Mouse (Mus musculus): ENCODE measurements at regions not wholly inside any gene's neighbourhood (a gene's known extent, or its start where the extent isn't known, plus 50 kb on each side); places are given as distances from the start of the nearest gene placed in this dataset.

DNA sequence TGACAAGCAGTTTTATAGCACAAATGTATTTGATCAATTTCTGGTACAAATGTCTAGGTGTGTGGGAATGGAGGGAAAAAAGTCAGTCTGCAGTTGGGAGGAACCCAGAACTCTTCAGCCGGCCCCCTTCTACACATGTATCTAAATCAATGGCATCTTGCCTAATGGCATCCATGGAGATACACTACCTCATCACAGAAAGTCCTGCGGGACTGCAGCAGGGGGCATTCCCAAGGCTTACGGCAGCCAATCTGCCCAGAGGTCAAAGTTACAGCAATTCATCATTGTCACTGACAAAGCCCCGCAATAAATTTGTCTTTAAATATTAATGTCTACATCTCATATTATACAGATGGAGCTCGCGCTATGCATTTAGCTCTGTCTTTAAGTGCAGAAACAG is 135.7 kb upstream of the Arhgap5 start:
- no peak for DNase-seq

DNA sequence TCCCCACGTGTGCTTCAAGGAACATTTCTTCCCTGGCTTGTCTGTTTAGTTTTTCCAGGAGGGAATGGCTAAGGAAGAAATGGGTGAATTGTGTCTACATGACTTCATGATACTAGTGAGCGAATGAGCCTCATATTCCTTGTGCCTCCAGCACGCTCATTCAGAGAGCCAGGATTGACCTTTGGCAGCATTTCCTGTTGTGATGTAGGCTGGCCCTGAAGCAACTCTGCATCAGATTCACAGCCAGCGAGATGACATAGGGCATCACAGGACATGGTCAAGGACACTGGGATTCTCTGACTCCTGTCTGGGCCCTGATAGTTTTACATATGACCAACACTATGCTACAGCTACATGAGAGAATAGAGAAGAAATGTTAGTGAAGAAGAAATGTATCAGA is 135.3 kb upstream of the Arhgap5 start:
- DNase-seq = no peak

DNA sequence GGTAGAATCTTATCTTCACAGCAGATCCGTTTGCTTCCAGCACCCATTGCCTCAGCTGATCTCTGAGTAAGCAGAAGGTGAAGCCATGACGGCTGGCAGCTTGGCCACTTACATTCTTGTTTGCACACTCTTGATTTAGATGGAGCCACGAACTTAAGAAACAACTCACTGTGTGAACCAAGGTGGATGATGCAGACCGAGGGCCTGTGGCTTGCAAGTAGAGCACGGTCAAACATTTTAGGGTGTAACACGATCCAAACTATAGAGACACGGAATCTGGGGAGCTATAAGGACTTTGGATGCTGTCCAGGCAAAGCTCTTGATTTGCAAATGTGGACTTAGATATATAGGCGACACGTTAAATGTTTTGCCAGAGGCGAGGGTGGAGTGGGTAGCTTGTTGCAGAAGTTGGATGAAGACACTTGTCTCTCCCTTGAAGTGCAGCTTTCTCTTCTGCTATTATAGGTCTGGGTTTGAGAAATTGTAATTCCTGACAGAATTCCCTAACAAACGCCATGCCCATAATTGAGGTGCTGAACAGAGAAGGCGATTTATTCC is 133.5 kb upstream of the Arhgap5 start:
- no peak for DNase-seq

- DNase-seq = no peak
Measured at GRCm38 (mm10) chr12:52375116-52375515, 128.7 kb upstream of the Arhgap5 start.

GRCm38 (mm10) chr12:52376692-52377462 is 126.9 kb upstream of the Arhgap5 start:
- DNase-seq = no peak

DNA sequence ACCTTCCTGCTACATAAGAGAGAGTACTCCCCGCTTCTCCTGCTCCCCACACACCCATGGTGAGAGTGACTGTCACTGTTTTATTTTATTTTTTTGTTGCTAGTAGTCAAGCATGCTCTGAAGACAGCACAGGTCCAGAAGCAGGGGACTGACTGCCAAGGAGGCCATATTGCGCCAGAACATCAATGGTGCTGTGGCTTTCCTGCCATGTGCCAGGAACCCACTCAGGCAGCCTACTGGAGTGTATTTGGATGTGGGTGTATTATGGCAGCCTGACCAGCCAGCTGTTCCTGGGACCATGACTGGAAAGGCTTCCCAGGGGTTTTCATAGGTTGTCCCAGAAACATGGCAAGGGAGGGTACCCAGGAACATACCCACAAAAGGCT is 126.3 kb upstream of the Arhgap5 start:
- no peak for DNase-seq

- no peak for DNase-seq
Measured at GRCm38 (mm10) chr12:52379245-52379644, 124.5 kb upstream of the Arhgap5 start.

DNA sequence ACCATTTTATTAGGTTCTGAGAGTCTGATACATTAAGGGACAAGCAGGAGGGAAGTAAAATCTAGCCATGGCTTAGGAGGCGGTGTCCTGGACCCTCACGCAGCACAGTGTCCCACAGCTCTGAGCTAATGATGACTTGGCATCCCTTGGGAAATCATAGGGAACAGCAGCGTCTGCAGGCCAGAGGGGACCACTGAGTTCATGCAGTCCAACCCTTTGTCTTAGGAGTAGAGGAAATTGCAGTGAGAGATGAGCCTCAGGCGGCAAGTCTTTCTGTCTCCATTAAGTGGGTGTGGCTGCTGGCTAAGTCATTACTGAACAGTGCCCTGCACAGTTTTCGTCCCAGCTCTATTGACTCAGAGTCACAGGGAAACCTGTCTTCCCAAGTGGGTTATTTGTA is 123.8 kb upstream of the Arhgap5 start:
- no peak for DNase-seq

DNA sequence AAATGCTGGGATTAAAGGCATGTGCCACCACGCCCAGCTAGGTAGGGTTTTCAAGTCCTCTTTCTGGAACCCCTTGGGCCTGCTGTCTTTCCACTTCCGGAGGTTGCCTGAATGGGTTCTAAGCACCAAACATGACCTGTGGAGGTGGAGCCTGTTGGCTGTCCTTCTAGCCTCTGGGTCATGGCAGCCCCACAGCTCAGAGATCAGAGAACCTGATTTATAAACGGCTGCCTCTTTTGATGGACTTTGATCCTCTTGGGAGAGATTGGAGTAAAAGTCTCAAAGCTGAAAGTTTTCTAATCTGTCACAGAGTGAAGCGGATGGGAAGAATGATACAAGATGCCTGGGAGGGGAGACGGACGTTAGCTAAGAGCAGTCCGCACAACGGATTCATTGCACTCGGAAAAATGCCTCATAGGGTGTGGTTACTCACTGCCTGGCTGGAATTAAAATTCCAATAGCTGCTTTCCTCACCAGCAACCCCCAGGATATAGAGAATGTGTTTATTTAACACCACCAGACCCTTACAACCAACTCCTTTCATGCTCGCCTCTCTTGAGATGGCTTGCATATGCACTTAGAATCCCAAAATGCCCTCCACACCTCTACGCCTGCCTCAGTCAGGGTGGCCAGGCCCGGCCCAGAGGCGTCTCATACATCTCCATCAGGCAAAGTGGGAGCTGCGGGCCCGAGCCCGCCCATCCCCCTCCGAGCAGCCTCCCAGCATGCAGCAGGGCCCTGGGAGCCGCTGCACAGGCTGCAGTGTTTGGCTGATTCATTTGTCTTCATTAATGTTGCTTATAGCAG is 122.4 kb upstream of the Arhgap5 start:
- DNase-seq = peak; percentile 54

GRCm38 (mm10) chr12:52381968-52382325 is 121.8 kb upstream of the Arhgap5 start:
- no peak for DNase-seq

DNA sequence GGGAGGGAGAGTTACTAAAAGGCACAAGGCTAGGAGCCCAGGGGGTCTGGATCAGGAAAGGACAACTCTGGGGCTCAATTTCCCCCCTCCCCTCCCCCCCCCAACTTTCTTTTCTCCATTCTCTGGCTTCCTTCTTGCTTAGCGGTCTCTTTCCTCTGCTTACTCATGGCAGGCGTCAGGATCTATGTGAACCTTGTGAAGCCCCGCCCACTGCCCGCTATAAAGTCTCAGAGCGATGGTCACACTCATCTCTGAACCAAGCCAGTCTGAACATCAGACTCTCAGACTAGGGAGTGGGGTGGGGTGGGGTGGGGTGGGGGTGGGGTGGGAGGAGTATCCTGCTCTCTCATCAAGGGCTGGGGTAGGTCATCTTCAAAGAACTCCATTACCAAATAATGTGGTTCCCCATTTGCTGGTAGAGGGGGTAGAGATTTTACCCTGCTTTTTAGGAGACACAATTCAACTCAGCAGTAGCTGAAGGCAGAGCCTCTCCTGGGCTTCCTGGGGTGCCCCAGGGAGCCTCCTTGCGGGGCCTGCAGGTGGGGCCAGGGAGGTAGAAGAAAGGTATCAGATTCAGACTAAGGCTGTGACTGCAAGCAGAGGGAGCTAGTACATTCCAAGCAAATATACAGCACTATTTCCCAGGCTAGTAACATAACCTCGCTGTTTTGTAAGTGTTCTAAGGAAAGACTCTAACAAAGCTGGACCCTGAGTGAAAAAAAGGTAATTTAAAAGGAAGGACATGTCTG is 120.8 kb upstream of the Arhgap5 start:
- peak; percentile 62 for DNase-seq

DNA sequence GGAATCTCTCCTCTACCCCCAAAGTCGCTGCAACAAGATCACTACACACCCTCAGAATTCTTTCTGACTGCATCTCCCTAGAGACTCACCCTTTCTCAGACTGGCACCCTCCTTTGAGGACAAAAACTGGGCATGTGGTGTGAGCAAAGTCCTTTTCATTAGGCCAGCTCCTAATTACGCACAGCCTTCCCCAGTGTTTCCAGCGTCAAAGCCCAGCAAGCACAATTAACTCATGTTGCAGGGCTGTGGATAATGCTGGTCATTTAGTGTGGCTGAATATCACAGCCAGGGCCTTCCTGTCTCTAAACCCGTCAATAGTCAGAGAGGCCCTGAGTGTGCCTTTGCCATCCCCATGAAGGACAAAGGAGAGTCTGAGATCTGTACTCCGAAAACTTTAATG is 114.2 kb upstream of the Arhgap5 start:
- DNase-seq = peak; percentile 58

DNA sequence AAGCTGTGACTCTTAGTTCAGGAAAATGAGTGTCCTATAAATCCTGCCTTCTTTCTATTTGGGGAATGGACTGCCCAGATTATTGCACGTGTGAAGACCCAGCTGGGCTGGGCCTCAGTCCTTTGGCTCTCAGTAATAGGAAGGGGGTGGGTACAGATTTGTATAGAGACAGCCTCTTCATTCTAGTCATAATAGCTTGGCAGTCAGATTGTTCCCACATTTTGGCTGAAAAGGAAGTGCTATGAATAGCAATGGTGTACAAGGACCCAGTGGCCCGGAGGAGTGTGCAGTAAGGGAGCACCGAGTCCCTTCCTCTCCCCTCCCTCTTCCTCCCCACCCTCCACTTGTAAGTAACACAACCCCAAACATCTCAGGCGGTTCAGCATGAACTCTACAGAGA is 113.5 kb upstream of the Arhgap5 start:
- DNase-seq = no peak

DNA sequence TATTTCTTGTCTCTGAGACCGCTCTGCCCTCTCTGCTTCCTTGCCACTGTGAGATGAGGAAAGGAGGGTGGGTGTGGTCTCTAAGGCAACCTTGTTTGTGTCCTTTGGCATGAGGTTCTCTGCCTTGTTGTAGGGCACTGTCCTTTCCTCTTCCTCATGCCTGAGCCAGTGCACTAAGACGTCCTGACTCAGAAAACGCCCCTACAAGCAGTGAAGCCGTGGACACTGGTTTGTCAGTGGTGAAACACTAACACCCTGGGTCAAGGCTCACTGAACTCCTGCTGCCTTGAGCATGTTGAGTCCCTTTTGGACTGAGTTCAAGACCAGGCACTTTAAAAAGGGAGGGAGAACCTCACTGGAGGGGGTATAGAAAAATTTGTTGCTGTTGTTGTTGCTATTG is 111.1 kb upstream of the Arhgap5 start:
- DNase-seq = no peak

DNA sequence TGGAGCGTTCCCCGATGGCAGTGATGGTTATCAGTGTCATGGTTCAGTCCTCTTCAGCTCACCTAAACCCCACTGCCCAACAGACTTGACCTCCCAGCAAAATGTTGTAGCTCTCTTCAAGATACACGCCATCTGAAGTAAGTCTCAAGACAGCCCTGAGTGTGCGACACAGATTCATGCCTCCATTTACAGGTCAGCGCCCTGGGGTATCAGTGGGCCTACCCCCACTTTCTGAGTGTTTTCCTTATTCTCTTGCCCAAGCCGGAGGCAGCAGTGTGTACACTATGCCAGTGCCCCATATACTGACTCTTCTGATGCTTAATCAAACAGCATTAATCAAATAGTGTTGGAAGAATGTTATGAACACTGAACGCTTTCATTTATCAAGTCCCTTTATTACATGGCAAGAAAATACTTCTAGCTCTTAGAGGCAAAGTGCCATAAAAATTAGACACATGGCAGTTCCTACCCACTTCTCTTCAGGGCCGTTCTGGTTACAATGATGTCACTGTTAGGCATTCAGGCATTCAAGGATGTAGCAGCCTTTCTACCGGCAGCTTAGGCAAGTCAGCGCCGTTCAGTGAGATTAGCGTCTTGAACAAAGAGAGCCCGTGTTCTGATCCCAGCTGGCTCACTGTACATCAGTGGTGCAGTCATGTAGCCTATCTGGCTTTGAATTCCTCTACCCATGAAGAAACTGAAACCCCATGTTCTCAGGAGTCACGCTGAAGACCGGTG is 109.6 kb upstream of the Arhgap5 start:
- peak; percentile 66 for DNase-seq

- DNase-seq = no peak
Measured at GRCm38 (mm10) chr12:52394719-52395062, 109.1 kb upstream of the Arhgap5 start.

GRCm38 (mm10) chr12:52395111-52395510 is 108.7 kb upstream of the Arhgap5 start:
- DNase-seq = no peak

DNA sequence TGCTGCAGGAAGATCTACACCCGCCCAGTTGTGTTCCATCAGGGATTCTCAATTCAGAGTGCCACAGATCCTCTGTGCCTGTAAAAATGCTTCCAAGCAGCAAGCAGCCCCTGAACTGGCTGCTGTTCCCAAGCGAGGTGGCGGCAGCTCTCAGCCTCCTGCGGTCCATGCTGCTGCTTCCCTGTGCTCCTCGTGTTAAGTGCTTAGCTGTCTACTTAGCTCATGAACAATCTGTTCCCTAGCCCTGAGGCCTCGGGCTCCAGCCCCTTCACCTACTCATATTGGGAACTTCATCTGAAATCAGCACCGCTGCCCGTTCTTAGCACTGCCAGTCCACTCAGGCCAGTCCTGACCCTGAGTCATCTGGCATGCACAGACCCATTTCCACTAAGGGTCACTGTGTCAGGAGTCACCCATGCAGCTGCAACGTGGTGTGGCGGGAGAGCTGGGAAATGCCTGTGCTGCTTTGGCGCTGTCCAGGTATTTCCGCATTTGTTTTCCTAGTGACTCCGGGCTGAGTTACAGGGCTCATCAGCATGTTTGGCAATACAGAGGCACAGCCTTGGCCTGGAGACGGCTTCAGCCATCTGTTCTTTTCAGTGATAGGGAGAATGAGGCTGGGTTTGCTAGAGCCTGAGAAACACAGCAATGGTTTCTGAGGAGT is 107.5 kb upstream of the Arhgap5 start:
- no peak for DNase-seq

DNA sequence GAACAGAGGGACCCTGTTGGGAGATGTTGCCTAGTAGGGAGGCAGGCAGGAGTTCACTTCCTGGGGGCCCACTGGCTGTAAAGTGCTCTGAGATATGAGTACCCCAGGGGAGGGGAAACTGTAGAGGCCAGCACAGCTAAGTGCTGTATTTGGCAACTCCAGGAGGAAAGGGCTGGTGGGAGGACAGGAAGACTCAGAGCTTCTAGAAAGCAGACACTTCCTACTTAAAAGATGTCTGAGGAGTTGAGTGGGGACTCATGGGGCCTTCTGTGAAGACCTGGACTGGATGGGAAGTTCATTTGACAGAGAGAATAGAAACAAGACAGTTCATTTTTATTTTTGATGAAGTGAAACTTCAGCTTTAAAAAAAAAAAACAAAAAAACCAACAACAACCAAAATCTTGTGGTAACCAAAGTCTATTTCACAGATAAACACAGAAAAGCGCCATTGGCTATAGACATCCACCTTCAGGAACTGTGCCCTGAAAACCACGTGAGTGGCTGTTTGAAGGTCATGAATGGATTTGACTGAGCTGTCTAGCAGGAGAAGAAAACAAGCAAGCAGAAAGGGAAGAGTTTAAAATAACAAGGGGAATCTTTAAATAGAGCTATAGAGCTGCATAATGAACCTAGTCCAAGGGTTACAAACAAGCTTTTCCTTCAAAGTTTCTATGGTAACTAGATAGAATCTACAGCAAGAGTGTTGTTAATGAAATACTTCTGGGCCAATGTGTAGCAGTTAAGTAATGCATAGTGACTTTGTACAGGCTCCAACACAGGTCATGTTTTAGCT is 105.9 kb upstream of the Arhgap5 start:
- DNase-seq = no peak

- DNase-seq = no peak
Measured at GRCm38 (mm10) chr12:52398511-52398975, 105.2 kb upstream of the Arhgap5 start.

- DNase-seq = no peak
Measured at GRCm38 (mm10) chr12:52400099-52400498, 103.7 kb upstream of the Arhgap5 start.

Measured in retina, postnatal 1 day (tissue).